Mouse (Mus musculus): Measurements from ENCODE around the gene Ppp1r10. TPM values are rescaled to one million over a fixed set of nuclear protein-coding genes. Genes with fewer than 3 reads are reported as not detected.

The Ppp1r10 gene
- 24.3 and 26.6 TPM in 2 replicates for polyA plus RNA-seq (2012; rRNA removed)

DNA sequence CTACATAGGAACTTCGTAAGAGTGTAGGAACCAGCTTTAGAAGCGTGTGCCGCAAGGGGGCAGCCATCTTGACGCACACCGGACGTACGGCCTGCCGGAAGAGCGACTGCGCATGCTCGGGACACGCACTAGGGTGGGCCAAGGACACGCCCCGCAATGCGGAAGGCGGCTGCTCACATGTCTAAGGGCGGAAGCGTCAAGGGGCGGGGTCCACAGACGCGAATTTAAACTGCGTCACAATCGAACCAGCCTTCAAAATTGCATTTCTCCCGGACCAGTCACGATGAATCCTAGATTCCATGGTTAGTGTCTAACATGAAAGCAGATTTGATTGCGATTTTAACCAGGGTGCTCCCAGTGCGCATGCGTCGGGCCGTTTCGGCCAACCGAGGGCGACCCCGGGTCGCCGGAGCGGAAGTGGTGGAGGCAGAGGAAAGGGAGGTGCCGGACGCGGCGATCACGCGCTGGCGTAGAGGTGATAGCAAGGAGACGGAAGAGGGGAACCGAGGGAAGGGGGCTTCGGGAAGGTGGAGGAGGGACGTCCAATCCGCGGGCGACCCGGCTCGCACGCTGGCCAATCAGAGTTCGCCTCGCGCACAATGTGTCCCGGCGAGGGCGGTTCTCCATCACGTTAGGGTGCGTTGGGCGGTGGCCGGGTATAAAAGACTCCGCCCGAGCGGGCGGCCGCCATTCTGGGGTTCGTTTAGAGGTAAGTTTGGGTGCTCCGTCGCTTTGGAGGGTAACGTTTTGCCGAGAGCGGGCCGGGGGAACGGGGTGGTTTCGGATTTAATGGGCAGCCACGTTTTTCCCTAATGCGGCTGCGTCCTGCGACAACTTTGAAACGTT is at the start of gene Ppp1r10, which contains the start of gene Mrps18b:
Ppp1r10 (plus strand) TSS at position 138 of the 846 bp plus-strand sequence.
Mrps18b (minus strand) TSS at position 93 of the 846 bp plus-strand sequence.
- Histone ChIP-seq H3K36me3 (ENCODE audit: control insufficient read depth, insufficient read depth, low read length) (peaks cover 11% of the 10 kb centered on the region), H3K4me1 (ENCODE audit: control insufficient read depth, insufficient read depth, low read length) (peaks cover 20% of the 10 kb centered on the region; the same call in 1 of the 2 replicates), H3K27ac (ENCODE audit: insufficient read depth, low read depth, low read length) (peak within 1 kb of the TSS; percentile 99), H3K4me3 (ENCODE audit: insufficient read depth, low read depth, low read length) (peak within 1 kb of the TSS; percentile 99), H3K27me3 (replicated peaks; ENCODE audit: control insufficient read depth, insufficient read depth, low read length) (no peaks in the 10 kb centered on the region)
- TF ChIP-seq POLR2A (IDR thresholded peaks at IDR 0.05; ENCODE audit: low read depth, low read length) (peak; percentile 99), CTCF (conservative IDR thresholded peaks at IDR 0.05; ENCODE audit: insufficient read depth, insufficient read length, low read depth, low read length) (peak; percentile 52)
- under 1% methylated on average over 83 of the region's 83 CpGs for WGBS
- peak; percentile 100 for DNase-seq

DNA sequence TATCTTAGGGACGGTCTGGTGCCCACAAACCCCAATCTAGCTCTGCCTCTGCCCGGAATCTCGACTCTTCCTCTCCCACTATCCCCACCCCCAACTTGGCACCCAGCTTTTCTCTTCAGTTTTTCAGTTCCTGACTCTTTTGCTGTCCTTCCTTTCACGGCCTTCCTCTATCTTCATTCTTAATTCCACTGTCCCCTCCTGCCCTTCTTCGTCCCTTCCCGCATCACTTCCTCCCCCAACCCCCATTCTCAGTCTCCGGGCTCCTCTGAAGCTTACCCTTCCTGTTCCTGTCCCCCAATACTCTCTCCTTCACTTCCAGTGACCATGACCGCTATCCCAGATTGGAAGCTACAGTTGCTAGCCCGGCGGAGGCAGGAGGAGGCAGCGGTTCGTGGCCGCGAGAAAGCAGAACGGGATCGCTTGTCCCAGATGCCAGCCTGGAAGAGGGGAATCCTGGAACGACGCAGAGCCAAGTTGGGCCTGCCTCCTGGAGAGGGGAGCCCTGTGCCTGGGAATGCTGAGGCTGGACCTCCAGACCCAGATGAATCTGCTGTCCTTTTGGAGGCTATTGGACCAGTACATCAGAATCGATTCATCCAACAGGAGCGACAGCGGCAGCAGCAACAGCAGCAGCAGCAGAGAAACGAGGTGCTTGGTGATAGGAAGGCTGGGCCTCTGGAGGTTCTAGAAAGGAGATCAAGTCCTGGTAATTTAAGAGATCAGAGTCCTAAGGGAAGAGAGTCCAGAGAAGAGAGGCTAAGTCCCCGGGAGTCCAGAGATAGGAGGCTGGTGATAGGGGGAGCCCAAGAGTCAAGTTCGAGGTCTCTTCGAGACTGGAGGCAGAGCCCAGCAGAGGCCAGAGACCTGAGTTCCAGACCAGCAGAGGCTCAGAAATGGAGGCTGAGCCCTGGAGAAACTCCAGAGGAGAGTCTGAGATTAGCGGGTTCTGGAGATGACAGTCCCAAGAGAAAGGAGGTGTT is 49.0 kb upstream of the Ppp1r10 start:
- peak overlapping the region; percentile 58 for H3K4me3 ChIP-seq (ENCODE audit: insufficient read depth, low read depth, low read length)
- no peak for TF ChIP-seq POLR2A (IDR thresholded peaks at IDR 0.05; ENCODE audit: low read depth, low read length)
- TF ChIP-seq CTCF (conservative IDR thresholded peaks at IDR 0.05; ENCODE audit: insufficient read depth, insufficient read length, low read depth, low read length), result 0 out of 2 replicates have a peak, but pooled peaks have one; percentile 23
- no peaks in the 10 kb centered on the region; the same call in 1 of the 2 replicates for H3K4me1 ChIP-seq (ENCODE audit: control insufficient read depth, insufficient read depth, low read length)
- no peaks in the 10 kb centered on the region for H3K36me3 ChIP-seq (ENCODE audit: control insufficient read depth, insufficient read depth, low read length)
- H3K27ac ChIP-seq (ENCODE audit: insufficient read depth, low read depth, low read length), result peak overlapping the region; percentile 93
- DNase-seq, result peak; percentile 63
- H3K27me3 ChIP-seq (replicated peaks; ENCODE audit: control insufficient read depth, insufficient read depth, low read length), result no peaks in the 10 kb centered on the region
- 20% methylated on average over 26 of the region's 26 CpGs for WGBS

DNA sequence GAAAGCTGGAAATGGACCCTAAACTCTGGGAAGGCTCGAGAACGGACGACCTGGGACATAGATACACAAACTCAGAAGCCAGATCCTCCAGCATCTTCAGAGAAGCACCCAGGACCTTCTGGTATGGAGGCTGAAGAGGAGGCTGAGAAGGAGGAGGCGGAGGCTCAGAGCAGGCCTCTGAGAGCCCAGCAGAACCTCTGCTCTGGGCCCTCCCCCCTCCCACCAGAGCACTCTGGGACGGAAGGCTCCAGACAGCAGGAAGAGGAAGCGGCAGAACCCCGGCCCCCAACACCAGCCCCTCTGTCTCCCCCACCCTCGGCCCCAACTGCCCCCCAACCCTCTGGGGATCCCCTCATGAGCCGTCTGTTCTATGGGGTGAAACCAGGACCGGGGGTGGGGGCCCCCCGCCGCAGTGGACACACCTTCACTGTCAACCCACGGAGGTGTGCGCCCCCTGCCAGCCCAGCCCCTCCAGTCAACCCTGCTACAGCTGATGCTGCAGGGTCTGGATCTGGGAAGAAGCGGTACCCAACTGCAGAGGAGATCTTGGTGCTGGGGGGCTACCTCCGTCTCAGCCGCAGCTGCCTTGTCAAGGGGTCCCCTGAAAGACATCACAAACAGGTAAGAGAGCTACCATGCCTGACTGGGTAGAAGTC is 47.9 kb upstream of the Ppp1r10 start:
- Histone ChIP-seq H3K4me1 (ENCODE audit: control insufficient read depth, insufficient read depth, low read length) (no peaks in the 10 kb centered on the region; the same call in 1 of the 2 replicates), H3K27me3 (replicated peaks; ENCODE audit: control insufficient read depth, insufficient read depth, low read length) (no peaks in the 10 kb centered on the region), H3K36me3 (ENCODE audit: control insufficient read depth, insufficient read depth, low read length) (no peaks in the 10 kb centered on the region), H3K27ac (ENCODE audit: insufficient read depth, low read depth, low read length) (peak overlapping the region; percentile 36), H3K4me3 (ENCODE audit: insufficient read depth, low read depth, low read length) (peak overlapping the region; percentile 58)
- 34% methylated on average over 16 of the region's 17 CpGs for WGBS
- peak; percentile 49 for DNase-seq
- TF ChIP-seq POLR2A (IDR thresholded peaks at IDR 0.05; ENCODE audit: low read depth, low read length) (no peak), CTCF (conservative IDR thresholded peaks at IDR 0.05; ENCODE audit: insufficient read depth, insufficient read length, low read depth, low read length) (no peak)

DNA sequence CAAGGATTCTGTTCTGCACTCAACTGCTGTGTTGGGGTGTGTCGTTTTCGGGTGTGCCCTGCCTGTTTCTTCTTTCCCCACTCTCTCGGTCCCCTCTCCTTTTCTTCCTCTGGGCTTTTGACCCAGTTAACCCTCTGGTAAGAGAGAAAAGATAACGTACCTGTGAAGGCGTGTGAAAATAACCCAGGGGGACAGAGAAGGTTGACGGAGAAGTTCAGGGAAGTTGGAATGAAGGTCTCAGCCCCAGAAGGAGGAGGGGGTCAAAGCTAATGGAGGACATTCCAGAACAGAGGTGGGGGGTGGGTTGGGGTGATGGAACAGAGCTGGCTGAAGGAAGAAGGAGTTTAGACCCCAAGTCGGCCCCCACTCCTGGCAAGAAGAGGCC is 47.3 kb upstream of the Ppp1r10 start:
- DNase-seq, result no peak
- H3K27me3 ChIP-seq (replicated peaks; ENCODE audit: control insufficient read depth, insufficient read depth, low read length), result no peaks in the 10 kb centered on the region
- peak overlapping the region; percentile 58 for H3K4me3 ChIP-seq (ENCODE audit: insufficient read depth, low read depth, low read length)
- H3K4me1 ChIP-seq (ENCODE audit: control insufficient read depth, insufficient read depth, low read length), result no peaks in the 10 kb centered on the region; the same call in 1 of the 2 replicates
- TF ChIP-seq POLR2A (IDR thresholded peaks at IDR 0.05; ENCODE audit: low read depth, low read length), result no peak
- TF ChIP-seq CTCF (conservative IDR thresholded peaks at IDR 0.05; ENCODE audit: insufficient read depth, insufficient read length, low read depth, low read length), result no peak
- H3K36me3 ChIP-seq (ENCODE audit: control insufficient read depth, insufficient read depth, low read length), result no peaks in the 10 kb centered on the region
- 21% methylated on average over 7 of the region's 7 CpGs for WGBS
- peak overlapping the region; percentile 36 for H3K27ac ChIP-seq (ENCODE audit: insufficient read depth, low read depth, low read length)

DNA sequence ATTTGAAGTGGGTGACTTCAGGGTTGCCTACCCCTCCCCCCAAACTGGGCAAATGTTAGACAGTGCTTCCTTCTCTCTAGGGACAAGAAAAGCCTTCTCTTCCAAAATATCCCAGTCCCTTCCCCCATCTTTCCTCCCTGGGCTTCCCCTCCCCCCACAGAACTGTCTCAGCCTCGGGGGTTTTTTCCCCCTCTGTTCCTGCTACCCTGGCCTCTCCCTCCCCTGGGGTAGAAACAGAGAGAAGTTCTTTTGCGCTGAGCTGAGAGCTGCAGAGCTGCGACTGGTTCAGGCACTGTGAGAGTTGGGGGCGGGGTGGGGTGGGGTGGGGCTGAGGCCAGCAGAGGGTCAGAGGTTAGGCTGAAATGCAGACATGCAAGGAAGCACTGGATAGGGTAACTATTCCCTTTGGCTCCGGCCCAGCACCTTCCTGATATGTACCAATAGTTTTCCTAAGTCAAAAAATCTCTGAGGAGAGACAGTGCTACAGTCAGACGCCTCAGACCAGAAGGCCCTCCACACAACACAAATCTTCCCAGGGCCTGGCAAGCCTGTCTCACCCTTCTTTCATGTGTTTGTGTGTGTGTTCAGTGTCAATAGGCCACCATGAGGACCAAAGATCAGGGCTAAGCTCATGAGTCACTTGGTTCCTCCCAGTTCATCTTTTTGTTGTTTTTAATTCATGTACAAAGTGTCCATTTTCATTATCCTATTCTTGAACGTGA is 46.7 kb upstream of the Ppp1r10 start:
- Histone ChIP-seq H3K4me3 (ENCODE audit: insufficient read depth, low read depth, low read length) (peak overlapping the region; percentile 58), H3K4me1 (ENCODE audit: control insufficient read depth, insufficient read depth, low read length) (no peaks in the 10 kb centered on the region; the same call in 1 of the 2 replicates), H3K27me3 (replicated peaks; ENCODE audit: control insufficient read depth, insufficient read depth, low read length) (no peaks in the 10 kb centered on the region), H3K27ac (ENCODE audit: insufficient read depth, low read depth, low read length) (peak overlapping the region; percentile 79), H3K36me3 (ENCODE audit: control insufficient read depth, insufficient read depth, low read length) (no peaks in the 10 kb centered on the region)
- WGBS, result 17% methylated on average over 7 of the region's 7 CpGs
- peak; percentile 66 for DNase-seq
- TF ChIP-seq POLR2A (IDR thresholded peaks at IDR 0.05; ENCODE audit: low read depth, low read length), result no peak
- TF ChIP-seq CTCF (conservative IDR thresholded peaks at IDR 0.05; ENCODE audit: insufficient read depth, insufficient read length, low read depth, low read length), result no peak

All from kidney, adult 2 months (tissue).